Mouse (Mus musculus) thymus, adult 2 months (tissue): ENCODE data around the gene Flt4.

Source experiments
- CTCF ChIP-seq: fragments of 200-500 bp; IDR thresholded peaks from 2 replicates; pipeline ENCODE4 v1.5.1; 2012; ENCODE audit warnings: mild to moderate bottlenecking, control low read depth, low read length, moderate library complexity, borderline replicate concordance; ENCODE audit not compliant: control insufficient read depth, poor library complexity, insufficient read depth; ENCODE audit errors: extremely low read depth
- POLR2A ChIP-seq: fragments of 200-500 bp; IDR thresholded peaks from 2 replicates; pipeline ENCODE4 v1.6.1; 2012; ENCODE audit warnings: mild to moderate bottlenecking, low read length, control low read depth, moderate library complexity; ENCODE audit not compliant: control insufficient read depth, poor library complexity, insufficient read depth; ENCODE audit errors: extremely low read depth

DNA sequence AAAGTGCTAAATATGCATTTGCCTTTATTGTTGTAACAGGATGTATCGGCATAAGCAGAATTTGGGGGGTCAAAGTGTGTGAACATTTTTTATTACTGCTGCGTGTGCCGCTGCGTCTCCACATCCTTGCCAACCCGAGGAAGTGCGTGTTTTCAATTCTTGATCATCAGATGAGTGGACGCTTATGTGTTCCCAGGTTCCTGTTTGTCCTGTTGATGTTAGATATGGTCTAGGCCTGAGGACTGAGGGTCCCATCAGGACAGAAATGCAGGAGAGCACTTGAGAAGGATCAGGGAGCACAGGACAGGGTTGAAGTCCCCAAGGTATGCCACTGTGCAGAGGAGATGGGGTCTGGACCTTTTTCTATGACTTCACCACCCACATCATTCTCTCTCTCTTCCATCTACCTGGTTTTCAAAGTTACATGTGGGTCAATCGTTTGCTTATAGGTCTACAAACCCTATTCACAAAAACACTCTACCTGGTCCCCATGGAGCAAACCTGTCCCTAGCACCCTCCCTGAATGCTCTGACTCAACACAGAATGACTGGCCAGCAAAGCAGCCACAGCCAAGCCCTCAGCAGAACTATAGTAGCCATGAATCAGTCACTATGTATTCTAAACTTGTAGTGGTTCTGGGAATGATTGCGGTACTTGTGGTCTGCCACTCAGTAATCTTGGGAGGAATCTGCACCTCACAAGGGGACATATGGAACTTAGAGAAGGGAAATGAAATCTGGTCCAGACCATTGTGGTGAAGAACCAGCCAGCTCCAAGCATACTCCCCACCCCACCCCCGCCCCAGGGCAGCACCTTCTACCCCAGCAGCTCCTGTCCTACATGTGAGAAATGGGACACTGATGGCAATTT, 7.0 kb downstream of the Flt4 start:
- no peak for TF ChIP-seq POLR2A
- no peak for TF ChIP-seq CTCF
